Mouse (Mus musculus): ENCODE data around the gene Naa20. TPM values are rescaled to one million over a fixed set of nuclear protein-coding genes. Genes with fewer than 3 reads are reported as not detected.
A peak's percentile ranks its signal among the peaks of the same experiment; 100 is the strongest.

The Naa20 gene
- polyA plus RNA-seq, 1 experiment from 2014 or later: 119 TPM

DNA sequence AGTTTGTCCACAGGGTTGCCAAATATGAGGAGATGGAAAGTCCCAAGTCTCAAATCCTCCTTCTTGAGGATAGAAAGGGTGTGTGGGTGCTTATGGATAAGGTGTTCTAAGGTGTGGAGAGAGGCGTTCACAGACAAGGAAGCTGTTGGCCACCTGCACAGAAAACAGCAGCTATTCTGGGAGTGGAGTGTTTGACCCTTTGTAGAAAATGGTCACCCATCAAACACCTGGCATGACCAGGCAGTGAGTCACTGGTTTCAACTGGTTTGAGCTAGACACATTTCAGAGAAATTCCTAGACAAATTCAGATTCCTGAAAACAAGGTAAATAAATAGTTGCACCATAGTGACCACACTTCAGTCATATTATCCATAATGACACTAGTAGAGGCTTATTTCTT is 29.8 kb upstream of the Naa20 start:
- Histone ChIP-seq H3K9ac (replicated peaks) (no peak overlapping the region), H3K36me3 (no peaks in the 10 kb centered on the region), H3K27ac (replicated peaks) (no peak overlapping the region), H3K27me3 (no peaks in the 10 kb centered on the region), H3K9me3 (no peaks in the 10 kb centered on the region), H3K4me1 (no peaks in the 10 kb centered on the region), H3K4me2 (replicated peaks) (no peak overlapping the region), H3K4me3 (no peak overlapping the region)
- no peak for ATAC-seq (ENCODE audit: low FRiP score, low read depth)
- WGBS: 95% methylated on average over 1 of the region's 1 CpGs

DNA sequence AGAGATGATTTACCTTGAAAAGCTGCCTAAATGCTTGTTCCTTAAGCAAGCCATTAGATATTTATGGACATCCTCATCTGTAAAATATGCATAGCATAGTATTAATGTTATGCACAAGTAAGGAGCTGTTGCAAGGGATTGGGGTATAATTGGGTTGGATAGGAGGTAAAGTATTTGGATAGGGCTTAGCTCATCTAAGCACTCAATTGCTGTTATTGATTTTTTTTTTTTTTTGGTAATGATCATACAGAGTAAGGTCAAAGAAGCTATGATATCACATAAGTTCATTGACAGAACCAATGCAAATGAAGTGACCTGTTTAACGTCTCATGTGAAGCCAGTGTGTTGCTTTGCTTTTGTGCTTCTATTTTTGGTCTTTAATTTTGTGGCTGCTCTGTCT is 27.9 kb upstream of the Naa20 start:
- Histone ChIP-seq H3K27me3 (no peaks in the 10 kb centered on the region), H3K4me1 (no peaks in the 10 kb centered on the region), H3K9me3 (no peaks in the 10 kb centered on the region), H3K4me3 (no peak overlapping the region), H3K36me3 (peaks cover under 1% of the 10 kb centered on the region; the same call in 1 of the 2 replicates), H3K27ac (replicated peaks) (no peak overlapping the region), H3K9ac (replicated peaks) (no peak overlapping the region), H3K4me2 (replicated peaks) (no peak overlapping the region)
- WGBS: 78% methylated on average over 1 of the region's 1 CpGs
- ATAC-seq (ENCODE audit: low FRiP score, low read depth): no peak

DNA sequence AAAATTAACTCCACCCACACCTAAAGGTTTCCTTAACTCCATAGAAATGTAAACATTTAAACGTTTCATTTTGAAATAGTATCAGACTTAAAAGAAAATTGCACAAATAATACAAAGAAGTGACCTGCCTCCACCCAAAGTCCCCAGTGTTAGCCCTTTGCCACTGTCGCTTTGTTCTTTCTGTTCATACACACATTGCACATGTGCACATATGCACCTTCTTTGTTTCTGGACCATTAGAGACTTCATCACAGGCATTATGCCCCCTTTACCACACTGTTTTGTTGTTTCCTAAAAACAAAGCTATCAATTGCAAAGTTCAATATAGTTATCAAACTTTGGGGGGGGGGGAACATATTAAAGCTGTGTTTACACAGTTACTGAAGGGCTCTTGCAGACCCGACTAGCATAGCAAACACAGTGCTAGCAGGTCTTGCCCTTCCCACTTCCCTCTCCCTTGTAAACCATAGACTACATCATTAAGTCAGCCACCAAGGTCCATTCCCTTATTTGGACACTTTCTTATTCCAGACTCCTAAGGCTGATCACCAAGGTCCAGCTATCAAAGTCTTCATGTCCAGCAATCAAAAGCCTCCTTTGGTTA is 26.9 kb upstream of the Naa20 start:
- WGBS: 64% methylated on average over 3 of the region's 3 CpGs
- Histone ChIP-seq H3K4me1 (no peaks in the 10 kb centered on the region), H3K9ac (replicated peaks) (no peak overlapping the region), H3K9me3 (no peaks in the 10 kb centered on the region), H3K4me2 (replicated peaks) (no peak overlapping the region), H3K36me3 (peaks cover 6% of the 10 kb centered on the region; the same call in 1 of the 2 replicates), H3K27ac (replicated peaks) (no peak overlapping the region), H3K27me3 (no peaks in the 10 kb centered on the region), H3K4me3 (no peak overlapping the region)
- ATAC-seq (ENCODE audit: low FRiP score, low read depth): no peak

DNA sequence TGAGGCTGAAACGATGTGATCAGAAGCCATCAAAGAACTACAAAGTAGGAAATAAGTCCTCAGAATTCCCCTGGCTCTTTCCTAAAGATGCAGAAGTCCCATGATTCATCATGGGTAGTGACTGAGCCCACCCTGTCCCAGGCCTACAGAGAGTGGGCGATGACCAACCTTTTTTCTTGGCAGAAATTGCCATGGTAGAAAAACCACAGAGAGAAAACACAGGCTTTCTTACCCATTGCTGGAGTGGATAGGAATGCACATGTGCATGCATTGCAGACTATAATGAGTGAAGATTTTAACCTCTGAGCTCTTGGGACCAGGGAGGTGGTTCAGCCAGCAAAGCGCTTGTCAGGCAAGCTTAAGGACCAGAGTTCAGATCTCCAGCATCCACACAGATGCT is 24.7 kb upstream of the Naa20 start:
- 0 out of 2 replicates have a peak, but pooled peaks cover 2% of the 10 kb centered on the region for H3K9me3 ChIP-seq
- no peaks in the 10 kb centered on the region for H3K27me3 ChIP-seq
- no peak overlapping the region for H3K4me2 ChIP-seq (replicated peaks)
- no peak overlapping the region for H3K9ac ChIP-seq (replicated peaks)
- H3K4me3 ChIP-seq: no peak overlapping the region
- peaks cover 6% of the 10 kb centered on the region; the same call in 1 of the 2 replicates for H3K36me3 ChIP-seq
- ATAC-seq (ENCODE audit: low FRiP score, low read depth): no peak
- H3K27ac ChIP-seq (replicated peaks): no peak overlapping the region
- 87% methylated on average over 3 of the region's 3 CpGs for WGBS
- no peaks in the 10 kb centered on the region for H3K4me1 ChIP-seq

DNA sequence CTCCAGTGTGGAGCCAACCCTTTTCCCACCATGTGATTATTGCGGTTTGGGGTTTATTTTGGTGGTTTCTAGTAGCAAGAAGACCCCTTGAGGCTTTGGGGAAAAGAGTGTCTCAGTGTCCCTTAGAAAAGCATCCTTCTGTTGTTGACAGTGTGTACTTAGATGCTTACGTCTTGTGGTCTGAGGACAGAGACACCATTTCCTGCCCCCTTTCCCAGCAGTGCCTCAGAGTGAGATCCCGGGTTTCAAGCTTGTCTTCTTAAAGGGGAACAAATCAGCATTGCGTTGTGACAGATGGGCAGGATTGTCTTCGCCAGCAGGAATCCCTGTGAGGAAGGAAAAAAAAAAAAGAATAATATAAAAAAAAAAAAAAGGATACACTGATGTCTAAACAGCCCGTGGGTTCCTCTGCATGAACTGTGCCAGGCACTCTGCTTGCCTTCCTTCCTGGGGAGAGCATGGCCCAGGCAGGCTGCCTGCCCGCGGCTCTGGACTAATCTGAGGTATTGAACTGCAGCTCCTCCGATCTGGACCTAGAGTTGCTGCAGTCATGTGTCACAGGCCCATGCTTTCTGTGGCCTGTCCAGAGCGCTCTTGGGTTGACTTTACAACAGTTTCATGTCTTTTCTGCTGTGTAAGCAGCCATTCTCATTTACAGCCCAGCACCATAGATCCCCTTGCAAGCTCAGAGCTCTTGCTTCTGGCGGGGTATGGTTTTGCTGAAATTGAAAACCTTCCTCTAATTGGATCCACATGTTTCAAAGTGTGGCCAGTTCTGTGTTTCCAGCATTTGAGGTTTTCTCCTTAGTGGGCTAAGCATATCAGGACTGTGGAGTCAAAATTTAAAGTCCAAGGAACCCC is 20.8 kb upstream of the Naa20 start:
- no peak for ATAC-seq (ENCODE audit: low FRiP score, low read depth)
- H3K9me3 ChIP-seq: 0 out of 2 replicates have a peak, but pooled peaks cover 2% of the 10 kb centered on the region
- peaks cover 13% of the 10 kb centered on the region for H3K36me3 ChIP-seq
- H3K27ac ChIP-seq (replicated peaks): no peak overlapping the region
- H3K4me1 ChIP-seq: peaks cover 6% of the 10 kb centered on the region; the same call in 1 of the 2 replicates
- no peak overlapping the region for H3K4me2 ChIP-seq (replicated peaks)
- no peak overlapping the region for H3K4me3 ChIP-seq
- 79% methylated on average over 11 of the region's 11 CpGs for WGBS
- H3K9ac ChIP-seq (replicated peaks): no peak overlapping the region
- no peaks in the 10 kb centered on the region for H3K27me3 ChIP-seq

DNA sequence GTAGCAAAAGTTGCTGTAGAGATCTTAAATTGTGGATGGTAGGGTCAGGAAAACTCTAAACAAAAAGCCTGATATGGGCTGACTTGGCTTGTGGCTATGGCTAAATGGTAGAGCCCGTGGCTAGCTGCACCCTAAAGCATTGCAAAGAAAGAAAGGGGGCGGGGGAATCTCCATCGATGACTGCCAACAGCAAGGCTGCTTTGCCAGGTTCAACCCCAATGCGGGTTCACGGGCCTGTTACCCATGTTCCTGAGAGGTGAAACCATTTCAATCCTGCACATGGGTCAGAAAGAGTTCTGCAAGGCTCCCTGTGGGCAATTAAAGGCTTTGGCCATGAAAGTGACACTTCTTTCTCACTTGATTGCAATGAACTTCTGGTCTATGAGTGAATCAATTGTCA is 20.0 kb upstream of the Naa20 start:
- Histone ChIP-seq H3K9me3 (0 out of 2 replicates have a peak, but pooled peaks cover 2% of the 10 kb centered on the region), H3K4me3 (no peak overlapping the region), H3K9ac (replicated peaks) (no peak overlapping the region), H3K4me2 (replicated peaks) (no peak overlapping the region), H3K27me3 (no peaks in the 10 kb centered on the region), H3K27ac (replicated peaks) (no peak overlapping the region), H3K4me1 (peaks cover 6% of the 10 kb centered on the region; the same call in 1 of the 2 replicates), H3K36me3 (peaks cover 13% of the 10 kb centered on the region)
- WGBS: 81% methylated on average over 5 of the region's 5 CpGs
- ATAC-seq (ENCODE audit: low FRiP score, low read depth): no peak

DNA sequence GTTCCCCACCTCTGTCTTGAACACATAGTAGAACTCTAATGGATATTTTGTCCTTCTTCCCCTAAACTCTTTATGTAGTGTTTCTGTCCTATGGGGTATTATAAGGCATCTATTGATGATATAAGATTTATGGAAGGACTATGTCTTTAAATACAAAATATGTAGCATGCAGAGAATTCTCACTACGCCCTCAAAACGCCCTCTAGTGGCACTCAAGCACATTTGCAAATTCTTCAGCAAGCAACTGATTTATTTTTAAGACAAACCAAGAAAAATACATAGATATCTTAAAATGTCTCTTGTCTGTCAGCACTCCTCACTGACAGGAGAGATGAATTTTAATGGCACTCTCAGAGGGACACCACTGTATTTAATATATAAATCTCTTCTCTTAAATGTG is 19.5 kb upstream of the Naa20 start:
- no peak overlapping the region for H3K4me2 ChIP-seq (replicated peaks)
- WGBS: 25% methylated on average over 2 of the region's 2 CpGs
- no peak overlapping the region for H3K27ac ChIP-seq (replicated peaks)
- no peak overlapping the region for H3K9ac ChIP-seq (replicated peaks)
- H3K27me3 ChIP-seq: no peaks in the 10 kb centered on the region
- H3K4me1 ChIP-seq: peaks cover 6% of the 10 kb centered on the region; the same call in 1 of the 2 replicates
- H3K9me3 ChIP-seq: 0 out of 2 replicates have a peak, but pooled peaks cover 2% of the 10 kb centered on the region
- peaks cover 13% of the 10 kb centered on the region for H3K36me3 ChIP-seq
- no peak overlapping the region for H3K4me3 ChIP-seq
- ATAC-seq (ENCODE audit: low FRiP score, low read depth): no peak

DNA sequence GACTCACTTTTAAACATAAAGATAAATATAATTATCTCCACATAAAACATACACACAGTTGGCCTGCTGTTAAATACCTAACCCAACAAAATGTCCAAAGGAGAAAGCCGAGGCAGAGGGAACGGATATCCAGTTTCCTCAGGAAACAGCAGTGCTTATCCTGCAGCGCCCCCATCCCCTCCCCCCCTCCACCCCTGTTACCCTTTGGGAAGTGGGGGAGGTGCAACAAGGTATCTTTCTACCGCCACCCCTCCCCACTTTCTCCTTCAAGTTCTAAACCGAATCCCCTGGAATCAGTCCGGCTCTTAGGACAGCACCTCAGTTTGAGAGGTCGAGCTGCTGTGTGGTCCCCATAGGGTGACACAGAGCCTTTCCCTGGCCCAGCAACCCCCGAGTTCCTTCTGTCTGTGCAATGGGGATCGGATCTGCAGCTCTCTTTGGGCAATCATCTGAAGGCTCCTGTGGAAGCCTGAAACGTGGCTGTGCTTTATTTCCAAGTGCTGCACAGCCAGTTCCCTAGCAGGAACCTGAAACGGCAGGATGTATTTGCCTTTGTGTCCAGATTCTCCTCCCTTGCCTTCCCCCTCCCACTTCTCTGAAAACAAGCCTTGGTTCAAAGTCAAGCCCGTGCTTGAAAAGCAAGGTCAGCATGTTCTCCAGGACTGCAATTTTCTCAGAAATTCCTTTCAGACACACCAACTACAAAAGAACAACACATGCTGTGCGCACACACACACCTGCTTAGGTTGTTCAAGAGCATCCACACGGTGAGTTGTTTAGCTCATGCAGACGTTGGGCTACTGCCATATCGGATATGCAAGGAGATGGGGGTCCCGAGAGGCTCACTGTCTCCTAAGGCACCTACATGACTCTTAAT is 17.6 kb upstream of the Naa20 start:
- no peaks in the 10 kb centered on the region for H3K27me3 ChIP-seq
- ATAC-seq (ENCODE audit: low FRiP score, low read depth): no peak
- H3K27ac ChIP-seq (replicated peaks): 0 out of 2 replicates have a peak overlapping the region, but pooled peaks have one; percentile 36

DNA sequence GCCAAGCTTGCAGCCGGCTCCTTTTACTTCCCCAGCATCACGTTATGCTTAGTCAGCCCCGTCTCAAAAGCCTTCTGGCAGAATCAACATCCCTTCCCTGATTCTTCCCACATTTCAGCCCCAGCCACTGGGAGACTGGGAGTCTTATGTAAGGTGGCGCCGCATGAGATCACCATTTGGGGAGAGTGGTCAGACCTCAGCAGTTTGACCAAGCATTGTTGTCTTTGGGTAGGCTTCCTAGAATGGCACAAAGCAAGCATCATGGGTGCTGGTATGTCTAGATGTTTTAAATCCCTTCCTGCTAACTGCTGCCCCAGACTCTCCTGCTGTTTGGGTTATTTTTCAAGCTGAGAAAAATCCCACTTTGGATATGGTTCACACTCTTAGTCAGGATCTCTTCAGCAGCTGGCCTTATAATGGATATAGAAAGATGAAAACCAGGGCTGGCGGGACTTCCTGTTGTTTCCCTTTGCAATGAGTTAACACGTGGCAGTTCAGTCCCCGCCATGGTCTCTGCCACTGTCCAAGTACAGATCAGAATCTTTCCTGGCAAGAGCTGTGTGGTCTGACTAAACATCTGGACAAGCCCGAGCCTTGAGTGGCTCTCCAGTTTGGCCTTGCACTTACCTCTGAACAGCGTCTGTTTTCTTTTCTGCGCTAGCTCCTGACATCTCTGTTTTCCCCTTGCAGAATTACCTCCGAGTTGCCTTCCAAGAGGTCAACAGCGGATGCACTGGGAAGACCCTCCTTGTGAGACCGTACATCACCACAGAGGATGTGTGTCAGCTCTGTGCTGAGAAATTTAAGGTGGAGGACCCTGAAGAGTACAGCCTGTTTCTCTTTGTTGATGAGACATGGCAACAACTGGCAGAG is 16.8 kb upstream of the Naa20 start:
- 70% methylated on average over 14 of the region's 14 CpGs for WGBS
- no peak overlapping the region for H3K27ac ChIP-seq (replicated peaks)
- peaks cover 6% of the 10 kb centered on the region for H3K36me3 ChIP-seq
- H3K9ac ChIP-seq (replicated peaks): no peak overlapping the region
- peaks cover 6% of the 10 kb centered on the region; the same call in 1 of the 2 replicates for H3K4me1 ChIP-seq
- no peaks in the 10 kb centered on the region for H3K27me3 ChIP-seq
- H3K4me3 ChIP-seq: no peak overlapping the region
- H3K4me2 ChIP-seq (replicated peaks): no peak overlapping the region
- no peak for ATAC-seq (ENCODE audit: low FRiP score, low read depth)
- 0 out of 2 replicates have a peak, but pooled peaks cover 2% of the 10 kb centered on the region for H3K9me3 ChIP-seq

More for the DNA sequence above, 17.6 kb upstream of the Naa20 start:
- no peak overlapping the region for H3K9ac ChIP-seq (replicated peaks)
- peaks cover 9% of the 10 kb centered on the region for H3K36me3 ChIP-seq
- WGBS: 40% methylated on average over 17 of the region's 17 CpGs
- H3K4me2 ChIP-seq (replicated peaks): no peak overlapping the region
- H3K9me3 ChIP-seq: 0 out of 2 replicates have a peak, but pooled peaks cover 2% of the 10 kb centered on the region
- peaks cover 6% of the 10 kb centered on the region; the same call in 1 of the 2 replicates for H3K4me1 ChIP-seq
- no peak overlapping the region for H3K4me3 ChIP-seq

DNA sequence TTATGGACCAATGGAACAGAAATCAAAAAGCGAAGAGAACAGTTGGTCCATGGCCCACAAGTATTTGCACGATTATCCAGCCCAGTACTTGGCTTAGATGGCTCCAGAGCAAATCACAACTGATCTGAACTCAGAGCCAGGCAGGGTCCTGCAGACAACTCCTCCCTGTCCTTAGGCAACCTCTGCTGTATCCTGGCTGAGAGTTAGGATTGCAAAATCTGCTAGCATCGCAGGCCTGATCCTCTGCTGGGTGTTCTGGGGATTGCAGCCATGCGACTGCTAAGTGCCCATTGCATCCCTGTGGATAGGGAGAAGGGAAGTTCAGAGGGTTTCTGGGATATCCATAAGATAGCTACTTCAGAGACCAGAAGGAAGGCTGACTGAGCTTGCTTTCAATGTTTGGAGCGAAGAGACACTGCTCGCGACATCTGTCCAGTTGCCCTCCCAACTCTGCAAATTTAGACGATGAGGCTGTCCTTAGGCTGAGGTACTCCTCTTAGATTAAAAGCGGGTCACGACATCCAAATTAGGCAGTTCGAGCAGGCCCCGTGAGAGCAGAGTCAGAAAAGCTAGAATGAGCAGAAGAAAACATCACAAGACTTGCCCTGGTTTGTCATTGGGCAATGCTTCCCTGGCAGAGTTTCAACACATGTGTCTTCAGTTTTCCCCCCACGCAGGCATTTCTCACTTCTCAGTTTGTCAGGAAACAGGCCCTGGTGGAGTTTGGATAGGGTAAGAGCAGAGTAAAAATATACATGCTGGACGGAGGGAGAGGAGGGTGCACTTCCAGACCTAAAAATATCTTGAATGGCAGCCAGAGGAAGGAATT is 13.7 kb upstream of the Naa20 start:
- H3K36me3 ChIP-seq: peaks cover 6% of the 10 kb centered on the region
- H3K4me2 ChIP-seq (replicated peaks): no peak overlapping the region
- no peaks in the 10 kb centered on the region for H3K9me3 ChIP-seq
- no peak overlapping the region; the same call in 1 of the 2 replicates for H3K27ac ChIP-seq (replicated peaks)
- peaks cover 6% of the 10 kb centered on the region; the same call in 1 of the 2 replicates for H3K4me1 ChIP-seq
- ATAC-seq (ENCODE audit: low FRiP score, low read depth): no peak
- H3K9ac ChIP-seq (replicated peaks): no peak overlapping the region
- WGBS: 72% methylated on average over 14 of the region's 14 CpGs
- no peak overlapping the region for H3K4me3 ChIP-seq
- no peaks in the 10 kb centered on the region for H3K27me3 ChIP-seq

Data from midbrain, embryonic 12.5 days (tissue).